Mouse (Mus musculus) mouse embryonic stem cell (cell line): ENCODE results near the gene Qrfp.

Experiments used
- in situ Hi-C, 2 experiments: fragments of 300-500 bp; cut with MboI; formaldehyde crosslinking; loops; 1 replicate in 1 of 2; 3 replicates in 1 of 2; pipeline ENCODE4 v1.14.3; 2019 to 2020; ENCODE audit warnings: low sequenced_read_pairs in 2 of 2, low pct_unique_long_range_greater_than_20kb in 1 of 2, mixed read lengths in 1 of 2; ENCODE audit not compliant: unreplicated experiment in 1 of 2

The Qrfp gene

DNA sequence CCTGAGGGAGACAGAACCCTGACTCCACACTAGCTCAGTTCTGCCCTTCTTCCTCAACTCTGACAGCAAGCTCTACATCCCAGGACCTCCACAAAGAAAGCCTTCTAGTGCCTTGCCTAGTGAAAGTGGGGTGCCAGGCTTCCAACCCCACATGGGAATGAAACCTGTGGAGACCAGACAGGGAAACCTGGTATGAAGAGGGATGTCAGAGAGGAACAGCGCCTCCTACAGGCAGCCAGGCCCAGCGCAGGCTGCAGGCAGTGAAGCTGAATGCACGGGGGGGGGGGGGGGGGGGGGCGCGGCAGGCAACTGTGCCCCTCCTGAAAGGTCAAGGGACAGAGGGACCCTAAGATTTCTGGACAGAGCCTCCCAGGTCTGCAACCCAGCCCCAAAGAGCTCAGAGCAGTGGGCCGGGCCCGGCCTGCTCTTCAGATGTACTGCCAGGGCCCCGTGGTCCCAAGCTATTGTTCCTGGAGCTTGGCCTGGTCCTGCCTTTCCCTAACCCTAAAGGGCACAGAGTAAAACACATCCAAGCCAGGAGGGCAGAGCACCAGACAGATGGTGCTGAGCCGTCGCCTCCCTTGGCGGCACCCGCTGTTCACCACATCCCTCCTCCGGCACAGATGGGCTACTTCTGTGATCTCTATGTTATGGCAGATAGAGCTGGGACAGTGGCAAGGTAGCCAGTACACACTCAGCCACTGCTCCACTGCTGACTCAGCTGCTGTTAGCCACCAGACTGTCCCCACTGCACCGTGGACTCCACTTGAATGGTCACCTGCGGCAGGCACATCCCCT lies 13.8 kb upstream of the Qrfp start:
- in situ Hi-C loops, result no loop called here

DNA sequence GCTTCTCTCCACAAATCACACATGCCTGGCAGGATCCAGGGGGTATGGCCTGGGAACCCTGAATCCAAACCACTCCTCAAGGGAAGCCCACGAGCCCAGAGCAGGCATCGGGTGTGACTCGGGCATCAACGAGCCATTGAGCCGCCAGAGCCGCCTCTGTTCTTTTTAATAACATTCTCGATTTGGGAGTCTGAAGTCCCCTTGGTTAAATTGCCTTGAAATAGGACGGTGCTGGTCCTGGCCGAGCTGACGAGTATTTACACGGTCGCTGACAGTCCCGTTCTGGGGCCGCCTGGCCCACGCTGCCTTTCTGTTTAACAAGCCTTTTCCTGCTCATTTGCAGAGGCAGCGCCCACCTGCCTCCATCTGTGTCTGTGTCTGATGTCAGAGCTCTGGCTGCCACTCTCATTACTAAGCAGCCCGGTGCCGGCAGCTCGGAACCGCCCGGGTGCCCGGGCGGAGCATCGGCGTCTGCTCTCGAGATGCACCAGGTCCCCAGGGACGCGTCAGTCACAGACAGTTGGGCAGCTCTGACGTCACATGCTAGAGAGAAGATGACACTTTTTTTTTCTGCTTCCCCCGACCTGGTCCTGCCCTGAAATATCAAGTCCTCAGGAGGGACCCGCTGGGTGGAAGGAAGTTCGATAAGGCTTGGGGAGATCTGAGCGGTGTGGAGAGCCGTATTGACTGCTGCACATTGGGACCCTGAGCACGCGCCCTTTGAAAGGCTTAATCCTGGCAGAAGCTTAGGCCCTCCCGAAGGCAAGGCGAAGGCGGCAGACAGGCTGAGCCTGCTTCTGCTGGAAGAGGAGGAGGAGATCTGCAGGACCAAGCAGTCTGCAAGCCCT lies 12.4 kb upstream of the Qrfp start:
- in situ Hi-C loops, result no loop called here

DNA sequence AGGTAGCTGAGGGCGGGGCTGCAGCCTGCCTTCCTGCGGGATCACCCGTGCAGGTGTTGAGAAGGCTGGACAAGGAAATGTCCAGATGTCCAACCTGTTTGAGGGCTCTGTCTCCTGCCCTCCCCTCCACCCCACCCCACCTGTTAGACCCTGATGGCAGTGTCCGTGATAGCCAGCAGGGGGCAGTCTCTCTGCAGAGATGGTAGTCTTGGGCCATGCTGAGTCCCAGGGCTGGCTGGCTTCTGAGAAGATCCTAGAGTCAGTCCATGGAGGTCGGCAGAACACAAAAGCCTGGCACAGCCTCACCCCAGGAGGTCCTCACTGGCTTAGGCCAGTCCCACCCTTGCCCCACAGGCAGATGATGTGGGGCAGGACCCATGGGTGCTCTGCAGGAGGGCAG lies 5.0 kb upstream of the Qrfp start:
- in situ Hi-C loops, result loop anchor here in 1 of 2 experiments (5.0 kb wide), 1 partner anchor 62 kb away; no protein-coding TSS in a partner anchor

DNA sequence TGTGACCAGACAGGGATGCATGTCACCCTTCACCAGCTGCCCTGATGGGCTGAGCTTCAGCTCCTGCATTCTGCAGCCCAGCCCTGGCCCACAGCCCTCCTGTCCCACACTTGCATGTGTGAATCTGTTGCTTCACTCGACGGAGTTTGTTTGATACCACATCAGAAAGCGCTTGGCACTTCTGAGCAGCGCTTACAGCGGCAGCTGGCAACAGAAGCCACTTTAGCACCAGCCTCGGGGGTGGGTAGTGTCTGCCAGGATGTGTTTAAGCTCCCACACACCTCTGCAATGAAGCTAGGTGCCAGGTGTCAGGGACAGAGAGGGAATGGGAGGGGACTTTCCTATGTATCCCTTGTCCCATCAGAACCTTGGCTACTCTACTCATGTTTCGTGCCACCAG lies 4.3 kb upstream of the Qrfp start:
- in situ Hi-C loops, result loop anchor here in 1 of 2 experiments (5.0 kb wide), 1 partner anchor 63 kb away; no protein-coding TSS in a partner anchor

DNA sequence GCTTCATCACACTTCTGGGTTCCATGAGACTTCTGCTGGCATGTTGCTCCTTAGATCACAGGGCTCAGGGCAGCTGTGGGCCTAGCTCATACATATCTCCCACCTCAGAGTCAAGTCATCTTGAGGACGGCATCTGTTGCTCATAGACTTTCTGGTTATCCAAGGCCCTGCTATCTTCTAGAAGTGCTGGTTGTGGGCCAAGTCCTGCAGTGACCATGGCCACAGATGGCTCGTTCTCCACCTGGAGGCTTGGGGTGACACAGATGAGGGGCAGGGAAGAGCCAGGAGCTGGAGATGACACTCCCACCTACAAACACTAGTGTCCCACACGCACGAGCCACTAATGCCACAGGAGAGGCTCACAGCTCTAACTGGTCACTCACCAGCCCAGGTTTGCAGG lies 3.3 kb upstream of the Qrfp start:
- in situ Hi-C loops, result no loop called here

DNA sequence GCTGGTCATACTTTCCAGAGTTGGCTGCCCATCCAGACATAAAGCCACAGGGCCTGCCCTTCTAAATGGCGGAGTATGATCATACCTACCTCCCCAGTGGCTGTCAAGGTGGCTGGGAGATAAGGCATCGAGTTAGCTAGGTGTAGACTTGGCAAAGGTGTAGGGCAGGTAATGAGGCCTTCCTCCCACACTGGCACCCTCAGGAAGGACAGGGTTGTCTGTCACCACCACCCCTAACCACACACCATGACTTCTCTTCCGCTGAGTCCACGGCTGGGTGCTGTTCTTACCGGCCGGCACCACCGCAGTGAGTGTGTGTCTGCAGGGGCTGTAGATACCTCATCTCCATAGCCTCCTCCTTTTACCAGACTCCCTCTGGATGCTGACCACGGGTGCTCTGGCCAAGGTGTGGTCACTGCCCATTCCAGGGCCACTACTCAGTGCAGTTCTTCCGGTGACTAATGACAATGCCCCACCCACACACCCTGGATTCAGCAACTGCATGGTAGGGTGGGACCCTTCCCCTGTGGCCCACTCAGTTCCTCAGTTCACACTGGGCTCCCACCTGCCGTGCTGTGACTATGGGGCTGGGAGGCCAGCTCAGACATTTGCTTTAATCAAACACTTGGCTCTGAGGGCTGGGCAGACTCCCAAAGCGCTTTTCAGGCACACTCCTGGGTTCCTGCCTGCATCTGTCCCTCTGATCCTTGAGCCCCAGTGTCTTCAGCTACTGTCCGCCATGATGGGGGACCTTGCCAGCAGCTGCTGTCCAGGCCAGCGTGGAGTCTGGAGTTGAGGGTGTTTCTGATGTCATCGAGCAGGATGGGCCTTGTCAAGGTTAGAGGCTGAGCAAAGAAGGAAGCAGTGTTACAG lies 942 bp upstream of the Qrfp start:
- in situ Hi-C loops, result no loop called here

DNA sequence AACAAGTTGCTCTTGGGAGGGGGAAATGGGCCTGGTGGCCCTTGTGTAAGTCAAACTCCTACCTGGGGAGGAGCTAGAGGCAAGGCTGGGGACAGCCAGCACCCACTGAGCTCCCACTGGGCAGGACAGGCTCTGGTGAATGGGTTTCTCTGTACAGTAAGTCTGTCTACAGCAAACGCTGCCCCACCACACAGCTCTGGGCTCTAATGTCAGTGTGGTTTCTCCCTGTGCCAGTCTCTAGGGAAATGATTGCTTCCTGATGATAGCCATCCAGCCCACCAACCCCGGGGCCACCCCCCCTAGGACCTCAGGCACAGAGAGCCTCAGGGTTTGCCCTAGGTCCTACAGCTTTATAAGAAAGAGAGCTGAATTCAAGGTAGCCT lies 1.0 kb downstream of the Qrfp start:
- in situ Hi-C loops, result no loop called here

DNA sequence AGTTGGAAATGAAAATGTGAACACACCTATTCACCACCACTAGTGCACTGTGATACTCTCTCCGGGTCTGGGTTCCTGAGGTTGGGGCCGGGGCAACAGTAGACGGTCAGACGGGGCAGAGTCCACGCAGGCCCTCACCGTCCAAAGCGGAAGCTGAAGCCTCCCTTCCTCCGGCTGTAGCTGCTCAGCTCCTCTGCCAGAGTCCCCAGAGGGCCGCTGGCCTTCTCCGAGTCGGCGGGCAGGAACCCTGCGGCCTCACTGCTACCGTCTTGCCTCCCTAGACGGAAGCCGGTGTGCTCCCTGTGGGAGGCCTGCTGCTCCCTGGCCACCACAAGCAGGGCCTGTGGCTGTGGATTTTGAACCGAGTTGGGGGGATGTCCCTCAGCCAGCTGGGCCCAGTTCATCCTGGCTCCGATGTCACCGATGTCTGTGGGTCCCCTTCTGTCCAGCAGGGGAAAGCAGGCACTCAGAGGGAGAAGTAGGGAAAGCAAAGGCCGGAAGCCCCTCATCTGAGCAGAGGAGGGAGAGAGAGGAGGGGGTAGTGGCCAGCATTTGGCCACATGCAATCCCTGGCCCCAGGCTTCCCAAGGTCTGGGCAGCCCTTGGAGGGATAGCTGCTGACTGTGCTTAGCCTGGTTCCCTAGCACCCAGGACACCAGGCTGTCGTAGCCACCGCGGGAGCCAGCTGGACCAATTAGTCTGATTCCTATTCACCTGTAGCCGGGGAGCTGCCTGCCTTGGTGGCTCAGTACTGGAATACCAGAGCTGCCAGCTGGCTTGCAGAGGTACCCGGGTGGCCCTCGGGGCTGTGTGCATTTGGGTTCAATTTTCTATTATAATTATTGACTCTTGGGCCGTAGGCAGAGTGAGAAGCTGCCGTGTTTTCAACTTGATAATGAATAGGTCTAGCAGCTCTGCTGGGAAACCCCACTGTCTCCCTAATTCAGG lies 1.7 kb downstream of the Qrfp start:
- in situ Hi-C loops, result no loop called here

DNA sequence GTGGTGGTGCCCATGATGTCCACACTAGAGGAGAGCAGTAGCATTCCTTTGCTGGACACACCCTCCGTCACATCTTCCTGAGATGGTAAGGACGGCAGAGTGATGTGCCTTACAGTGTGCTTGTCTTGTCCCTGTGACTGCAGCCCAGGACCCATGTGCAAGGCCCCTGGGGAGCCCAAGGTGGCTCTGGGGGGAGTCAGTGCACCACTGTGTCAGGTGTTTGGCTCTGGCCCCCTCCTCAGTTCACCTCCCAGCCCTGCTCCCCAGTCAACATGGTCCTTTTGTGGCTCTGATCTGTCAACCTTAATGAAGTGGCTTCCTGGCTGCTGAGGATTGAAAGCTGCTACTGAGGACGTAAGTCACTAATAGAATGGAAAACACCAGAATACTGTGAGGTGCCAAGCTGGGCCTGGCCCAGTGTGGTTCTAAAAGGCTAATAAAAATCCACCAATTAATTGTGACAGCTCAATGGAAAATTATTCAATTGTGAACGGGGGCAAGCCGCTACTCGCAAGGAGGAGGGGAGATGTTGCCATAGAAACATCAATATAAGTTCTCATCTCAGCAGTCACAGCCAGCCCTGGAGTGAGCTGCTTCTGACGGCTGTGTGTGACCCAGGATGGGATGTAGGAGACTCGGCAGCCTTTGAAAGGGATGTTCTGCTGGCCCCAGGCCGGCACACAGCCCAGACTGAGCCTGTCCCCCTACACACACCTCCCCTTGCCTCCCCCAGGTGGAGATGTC lies 3.6 kb downstream of the Qrfp start:
- in situ Hi-C loops, result no loop called here

DNA sequence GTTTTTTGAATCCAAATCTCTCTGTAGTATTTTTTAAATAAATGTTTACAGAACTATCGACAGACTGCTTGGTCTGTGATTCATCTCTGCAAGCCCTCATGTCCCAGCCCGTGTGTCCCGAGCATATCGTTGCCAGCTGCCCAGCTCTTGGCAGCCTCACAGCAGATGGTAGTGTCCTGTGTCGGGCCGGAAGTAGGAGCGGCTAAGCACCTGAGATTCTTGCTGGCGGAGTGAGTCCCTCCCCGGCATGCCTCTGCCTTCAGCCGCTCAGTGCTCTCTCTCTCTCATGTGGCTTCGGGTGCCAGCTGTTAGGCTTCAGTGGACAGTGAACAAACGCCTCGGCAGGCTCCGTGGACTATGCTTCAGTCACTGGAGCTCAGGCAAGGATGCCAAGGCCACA lies 6.9 kb downstream of the Qrfp start:
- in situ Hi-C loops, result no loop called here

DNA sequence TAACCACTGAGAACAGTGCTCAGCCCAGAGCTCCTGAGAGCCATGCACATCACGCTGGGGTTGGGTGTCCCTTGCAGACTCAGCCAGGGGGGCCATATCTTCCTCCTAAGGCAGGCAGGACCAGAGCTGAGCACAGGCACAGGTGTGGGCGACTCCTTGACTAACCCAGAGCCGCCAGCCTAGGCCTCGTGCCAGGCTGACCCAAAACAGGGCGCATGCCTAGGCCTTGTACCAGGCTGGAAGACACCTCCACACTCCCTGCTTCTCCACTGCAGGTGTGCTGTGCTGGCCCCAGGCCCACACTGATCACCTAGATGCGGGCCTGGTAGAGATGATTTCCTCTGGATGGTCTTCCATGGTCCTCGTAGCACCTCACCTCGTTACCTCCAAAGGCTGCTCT lies 7.6 kb downstream of the Qrfp start:
- in situ Hi-C loops, result no loop called here

DNA sequence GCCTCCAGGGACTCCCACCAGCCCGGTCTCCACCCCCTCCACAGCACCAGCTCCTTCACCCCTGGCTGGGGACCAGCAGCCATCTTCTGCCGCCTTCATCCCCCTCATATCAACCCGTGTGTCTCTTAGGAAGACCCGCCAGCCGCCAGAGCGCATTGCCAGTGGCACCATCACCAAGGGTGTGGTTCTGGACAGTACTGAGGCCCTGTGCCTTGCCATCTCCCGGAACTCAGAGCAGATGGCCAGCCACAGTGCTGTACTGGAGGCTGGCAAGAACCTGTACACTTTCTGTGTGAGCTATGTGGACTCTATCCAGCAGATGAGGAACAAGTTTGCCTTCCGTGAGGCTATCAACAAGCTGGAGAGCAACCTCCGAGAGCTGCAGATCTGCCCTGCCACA lies 9.0 kb downstream of the Qrfp start:
- in situ Hi-C loops, result no loop called here

DNA sequence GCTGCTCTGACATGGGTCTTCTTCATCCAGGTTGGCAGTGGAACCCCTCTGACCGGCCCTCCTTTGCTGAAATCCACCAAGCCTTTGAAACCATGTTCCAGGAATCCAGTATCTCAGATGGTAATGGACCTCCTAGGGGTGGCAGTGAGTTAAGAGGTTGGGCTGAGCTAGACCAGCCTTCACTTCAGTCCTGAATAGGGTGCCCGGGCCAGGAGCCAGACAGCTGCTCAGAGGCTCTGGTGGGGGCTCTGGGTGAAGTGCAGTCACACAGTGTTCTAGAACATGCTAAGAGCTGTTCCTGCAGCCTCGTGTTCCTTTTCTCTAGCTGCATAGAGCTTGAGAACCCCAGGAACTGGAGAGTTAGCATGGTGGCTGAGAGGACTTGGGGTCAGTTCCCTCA lies 13.4 kb downstream of the Qrfp start:
- in situ Hi-C loops, result no loop called here

DNA sequence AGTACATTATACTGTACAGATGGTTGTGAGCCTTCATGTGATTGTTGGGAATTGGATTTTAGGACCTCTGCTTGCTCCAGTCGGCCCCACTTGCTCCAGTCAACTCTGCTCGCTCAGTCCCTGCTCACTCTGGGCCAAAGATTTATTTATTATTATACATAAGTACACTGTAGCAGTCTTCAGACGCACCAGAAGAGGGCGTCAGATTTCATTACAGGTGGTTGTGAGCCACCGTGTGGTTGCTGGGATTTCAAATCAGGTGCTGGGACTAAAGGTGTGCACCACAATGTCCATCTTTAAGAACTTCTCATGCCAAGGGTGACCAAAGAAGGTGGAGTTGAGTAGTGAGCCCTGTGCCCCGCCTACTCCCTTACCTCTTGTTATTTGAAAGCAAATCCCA lies 17.8 kb downstream of the Qrfp start:
- in situ Hi-C loops, result no loop called here

DNA sequence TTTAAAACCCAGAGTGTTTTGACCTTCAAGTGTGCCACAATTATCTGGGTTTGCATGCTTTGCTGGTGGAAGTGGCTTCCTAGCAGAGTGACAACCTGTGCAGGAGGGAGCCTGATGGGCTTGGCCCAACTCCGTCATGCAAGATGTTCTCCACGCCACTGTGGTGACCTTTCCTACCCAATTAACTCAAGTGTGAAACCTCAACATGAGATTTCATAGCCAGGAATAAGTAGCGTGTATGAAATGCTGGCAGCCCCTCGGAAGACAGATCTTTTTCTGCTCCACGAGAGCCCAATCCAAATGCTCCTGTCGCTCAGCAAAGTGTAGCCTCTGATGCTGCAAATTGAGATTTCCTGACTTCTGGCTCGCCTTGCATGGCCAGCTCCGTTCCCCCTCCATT lies 19.1 kb downstream of the Qrfp start:
- in situ Hi-C loops, result no loop called here

DNA sequence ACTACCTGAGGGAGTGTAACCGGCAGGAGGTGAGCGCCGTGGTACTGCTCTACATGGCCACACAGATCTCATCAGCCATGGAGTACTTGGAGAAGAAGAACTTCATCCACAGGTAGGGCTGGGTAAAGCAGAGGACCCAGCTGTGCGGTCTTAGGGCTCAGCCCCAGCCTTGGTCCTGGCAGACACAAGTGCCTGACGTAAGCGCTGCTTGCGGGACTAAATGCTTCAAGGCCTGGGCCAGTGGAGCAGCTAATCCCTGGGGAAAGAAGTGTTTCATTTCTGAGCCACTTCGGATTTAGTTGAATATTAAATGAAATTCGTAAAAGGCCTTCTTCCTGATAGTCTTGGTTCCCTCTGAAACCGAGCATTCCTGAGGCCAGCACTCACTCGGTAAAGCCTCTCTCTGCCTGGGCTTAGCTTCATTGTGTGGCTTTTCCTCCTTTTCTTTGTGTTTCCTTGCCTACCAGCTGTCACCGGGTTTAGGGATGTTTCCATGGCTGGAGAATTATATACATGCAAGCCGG lies 19.6 kb downstream of the Qrfp start:
- in situ Hi-C loops, result no loop called here

DNA sequence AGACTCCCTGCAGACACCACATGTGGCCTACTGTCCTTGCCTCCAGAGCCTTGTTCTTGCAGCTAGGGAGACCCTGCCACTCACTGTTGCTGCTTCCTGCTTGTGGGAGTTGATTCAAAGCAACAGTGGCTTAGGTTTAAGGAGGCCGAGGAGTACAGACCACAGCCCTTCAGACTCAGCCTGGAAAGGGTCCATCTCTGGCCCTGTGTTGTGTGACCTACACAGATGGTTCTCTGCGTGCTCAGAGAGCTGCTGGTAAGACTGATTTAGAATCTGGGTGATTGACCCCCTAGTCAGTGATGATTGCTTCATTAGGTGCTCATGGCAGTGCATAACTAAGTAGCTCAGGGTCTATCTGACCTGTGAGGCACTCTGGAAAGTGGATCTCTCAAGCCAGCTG lies 21.2 kb downstream of the Qrfp start:
- in situ Hi-C loops, result loop anchor here in 1 of 2 experiments (5.0 kb wide), 1 partner anchor 67 kb away; no protein-coding TSS in a partner anchor
